Mouse (Mus musculus) kidney, adult 2 months (tissue): ENCODE results near the gene Bptf.

ENCODE experiments used
- CTCF ChIP-seq: fragments of 200-500 bp; conservative IDR thresholded peaks from 2 replicates; pipeline ENCODE4 v1.5.1; 2011; ENCODE audit warnings: low read depth, mild to moderate bottlenecking, control low read depth, low read length, moderate library complexity, mixed read lengths; ENCODE audit not compliant: insufficient read depth, insufficient read length
- POLR2A ChIP-seq: fragments of 200-500 bp; IDR thresholded peaks from one replicate; pipeline ENCODE4 v1.6.1; 2011; ENCODE audit warnings: low read depth, low read length, control low read depth

DNA sequence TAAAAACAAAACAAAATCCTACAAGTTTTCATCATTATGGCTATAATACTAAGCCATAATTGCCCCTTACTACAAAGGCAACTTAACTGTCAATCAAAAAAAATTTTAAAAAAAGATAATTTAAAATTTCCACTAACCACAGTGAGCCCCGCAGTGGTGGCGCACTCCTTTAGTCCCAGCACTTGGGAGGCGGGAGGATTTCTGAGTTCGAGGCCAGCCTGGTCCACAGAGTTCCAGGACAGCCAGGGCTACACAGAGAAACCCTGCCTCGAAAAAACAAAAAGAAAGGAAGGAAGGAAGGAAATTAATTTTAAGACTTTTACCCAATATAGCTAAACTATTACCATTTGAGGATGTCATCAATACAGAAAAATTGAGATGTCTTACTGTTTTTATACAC is 134.0 kb downstream of the Bptf start:
- TF ChIP-seq CTCF (no peak), POLR2A (no peak)
